Mouse (Mus musculus) heart, postnatal 0 days (tissue): Measurements from ENCODE around the gene Samt1. TPM values are rescaled to one million over a fixed set of nuclear protein-coding genes. Genes with fewer than 3 reads are reported as not detected.

Experiments used
- polyA plus RNA-seq: library from polyadenylated mRNA; unstranded; fragments of >200 nt; fragmentation: Nextera tagmentation; extraction: Ambion mirVana; gene quantifications from 2 replicates; pipeline ENCODE4 v1.2.1, GENCODE M21; 2015
- total RNA-seq: library from RNA; depleted of rRNA; stranded (reverse); fragments of >200 nt; gene quantifications from 2 replicates; pipeline ENCODE4 v1.2.3, GENCODE M21; 2014; ENCODE audit warnings: low replicate concordance; rRNA removed

Samt1 gene
- total and polyA plus RNA-seq, 2 experiments from 2014 or later: not detected

Other genes with a start within 250 kb of the Samt1 start
- gene Spin2c, start 180.4 kb downstream of the Samt1 start, total RNA-seq: 0.54 and 2.4 TPM in 2 replicates
- 2.0 and 2.4 TPM in 2 replicates for gene Spin2c, start 180.4 kb downstream of the Samt1 start, polyA plus RNA-seq
- not detected in 2 replicates for gene 4921511M17Rik, start 21.2 kb upstream of the Samt1 start, total RNA-seq
- gene 4921511M17Rik, start 21.2 kb upstream of the Samt1 start, polyA plus RNA-seq: not detected in 2 replicates
- not detected in 2 replicates for gene Gm10057, start 42.4 kb upstream of the Samt1 start, total RNA-seq
- gene Gm10057, start 42.4 kb upstream of the Samt1 start, polyA plus RNA-seq: not detected in 2 replicates
- not detected in 2 replicates for gene Gm15140, start 108.0 kb upstream of the Samt1 start, total RNA-seq
- not detected in 2 replicates for gene Gm15140, start 108.0 kb upstream of the Samt1 start, polyA plus RNA-seq